Mouse (Mus musculus) embryonic facial prominence, embryonic 14.5 days (tissue): ENCODE results near the gene Sox5. TPM values are rescaled to one million over a fixed set of nuclear protein-coding genes. Genes with fewer than 3 reads are reported as not detected.

Experiments used
- ATAC-seq: fragments of 200-750 bp; cut with Nextera tagmentation; 2 replicates; pipeline ENCODE4 v1.8.0; 2017; ENCODE audit warnings: low read depth, moderate number of reproducible peaks, moderate TSS enrichment
- DNase-seq: peaks from one replicate; pipeline ENCODE4 v3.0.0-alpha.2; 2015; ENCODE audit warnings: low spot score
- H3K27ac ChIP-seq: fragments of 300-500 bp; sonication (generic); replicated peaks from 2 replicates; pipeline ENCODE4 v1.5.1; 2014; ENCODE audit warnings: low read depth, mild to moderate bottlenecking, low read length, moderate library complexity
- H3K27me3 ChIP-seq: fragments of 300-500 bp; sonication (generic); replicated peaks from 2 replicates; pipeline ENCODE4 v1.6.1; 2014; ENCODE audit warnings: low read length; ENCODE audit not compliant: control insufficient read depth, insufficient read depth
- H3K36me3 ChIP-seq: fragments of 300-500 bp; sonication (generic); 2 replicates; pipeline ENCODE4 v1.6.1; 2014; ENCODE audit warnings: low read length, mixed read lengths; ENCODE audit not compliant: control insufficient read depth, insufficient read depth
- H3K4me1 ChIP-seq: fragments of 300-500 bp; sonication (generic); 2 replicates; pipeline ENCODE4 v1.6.1; 2014; ENCODE audit warnings: antibody characterized with exemption, low read length; ENCODE audit not compliant: control insufficient read depth, insufficient read depth
- H3K4me2 ChIP-seq: fragments of 300-500 bp; sonication (generic); 2 replicates; pipeline ENCODE4 v1.6.1; 2014; ENCODE audit warnings: low read depth, mild to moderate bottlenecking, low read length, moderate library complexity, mixed read lengths
- H3K4me3 ChIP-seq: fragments of 300-500 bp; sonication (generic); 2 replicates; pipeline ENCODE4 v1.5.1; 2014; ENCODE audit warnings: low read depth, mild to moderate bottlenecking, low read length
- H3K9ac ChIP-seq: fragments of 300-500 bp; sonication (generic); 2 replicates; pipeline ENCODE4 v1.6.1; 2014; ENCODE audit warnings: low read depth, mild to moderate bottlenecking, low read length, moderate library complexity, mixed read lengths
- H3K9me3 ChIP-seq: fragments of 300-500 bp; sonication (generic); 2 replicates; pipeline ENCODE4 v1.6.1; 2016; ENCODE audit warnings: low read length; ENCODE audit not compliant: control insufficient read depth
- WGBS: fragments of 180-500 bp; shearing (Covaris S2); extraction: QIAGEN DNeasy Blood & Tissue Kit; methylation state at CpG from one replicate; pipeline ENCODE4 v1.1.7; 2014; 5-methylcytosine and 5-hydroxymethylcytosine counted together
- polyA plus RNA-seq: library from polyadenylated mRNA; unstranded; fragments of >200 nt; fragmentation: Nextera tagmentation; extraction: Ambion mirVana; gene quantifications from 2 replicates; pipeline ENCODE4 v1.2.1, GENCODE M21; 2014

Gene Sox5
- polyA plus RNA-seq, 1 experiment from 2014 or later: 10.8 TPM

GRCm38 (mm10) chr6:143860036-143860435, 921.7 kb downstream of the Sox5 start:
- no peaks in the 10 kb centered on the region for H3K9me3 ChIP-seq
- H3K9ac ChIP-seq: no peak overlapping the region
- H3K4me2 ChIP-seq: no peak overlapping the region
- no peak for ATAC-seq
- no peak overlapping the region for H3K4me3 ChIP-seq
- H3K4me1 ChIP-seq: no peaks in the 10 kb centered on the region; the same call in 1 of the 2 replicates
- peak; percentile 52 for DNase-seq
- H3K27me3 ChIP-seq: peaks cover 38% of the 10 kb centered on the region
- no peak overlapping the region for H3K27ac ChIP-seq
- H3K36me3 ChIP-seq: no peaks in the 10 kb centered on the region
- 52% methylated on average over 7 of the region's 7 CpGs for WGBS

- Histone ChIP-seq H3K4me2 (no peak overlapping the region), H3K9me3 (no peaks in the 10 kb centered on the region), H3K9ac (no peak overlapping the region), H3K27ac (no peak overlapping the region), H3K36me3 (no peaks in the 10 kb centered on the region), H3K27me3 (peaks cover 39% of the 10 kb centered on the region), H3K4me1 (no peaks in the 10 kb centered on the region; the same call in 1 of the 2 replicates), H3K4me3 (no peak overlapping the region)
- 44% methylated on average over 15 of the region's 15 CpGs for whole genome bisulfite sequencing
- peak; percentile 86 for DNase-seq
- peak; percentile 80 for ATAC-seq
Measured at GRCm38 (mm10) chr6:143859535-143859934, 922.2 kb downstream of the Sox5 start.

DNA sequence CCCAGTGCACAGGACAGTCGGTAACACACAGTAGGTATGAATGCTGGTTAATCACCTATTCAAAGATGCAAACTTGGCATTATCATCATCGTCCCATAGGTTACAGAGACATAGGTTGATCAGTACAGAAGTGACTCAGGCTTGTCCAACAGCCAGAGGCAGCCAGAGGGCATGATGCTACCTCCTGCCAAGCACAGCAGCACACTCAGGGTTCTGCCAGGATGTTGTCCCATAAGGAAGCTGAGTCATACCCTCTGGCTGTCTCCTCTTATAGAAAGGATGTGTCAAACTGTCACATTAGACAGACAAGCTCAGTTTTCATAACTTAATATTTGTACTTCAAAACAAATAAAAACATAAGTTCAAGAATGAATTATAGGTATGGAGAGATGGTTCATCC, 923.2 kb downstream of the Sox5 start:
- DNase-seq (no peak), ATAC-seq (no peak)
- Histone ChIP-seq H3K9ac (no peak overlapping the region), H3K4me3 (no peak overlapping the region), H3K4me1 (no peaks in the 10 kb centered on the region; the same call in 1 of the 2 replicates), H3K27me3 (peaks cover 46% of the 10 kb centered on the region), H3K4me2 (no peak overlapping the region), H3K36me3 (no peaks in the 10 kb centered on the region), H3K27ac (no peak overlapping the region), H3K9me3 (no peaks in the 10 kb centered on the region)
- WGBS: 93% methylated on average over 2 of the region's 2 CpGs

- no peak for DNase-seq
- H3K9ac ChIP-seq: no peak overlapping the region
- H3K4me2 ChIP-seq: no peak overlapping the region
- H3K9me3 ChIP-seq: no peaks in the 10 kb centered on the region
- ATAC-seq: no peak
- H3K36me3 ChIP-seq: no peaks in the 10 kb centered on the region
- peaks cover 48% of the 10 kb centered on the region for H3K27me3 ChIP-seq
- WGBS: 78% methylated on average over 7 of the region's 7 CpGs
- no peak overlapping the region for H3K4me3 ChIP-seq
- no peak overlapping the region for H3K27ac ChIP-seq
- H3K4me1 ChIP-seq: no peaks in the 10 kb centered on the region; the same call in 1 of the 2 replicates
Measured at GRCm38 (mm10) chr6:143857376-143857775, 924.4 kb downstream of the Sox5 start.

DNA sequence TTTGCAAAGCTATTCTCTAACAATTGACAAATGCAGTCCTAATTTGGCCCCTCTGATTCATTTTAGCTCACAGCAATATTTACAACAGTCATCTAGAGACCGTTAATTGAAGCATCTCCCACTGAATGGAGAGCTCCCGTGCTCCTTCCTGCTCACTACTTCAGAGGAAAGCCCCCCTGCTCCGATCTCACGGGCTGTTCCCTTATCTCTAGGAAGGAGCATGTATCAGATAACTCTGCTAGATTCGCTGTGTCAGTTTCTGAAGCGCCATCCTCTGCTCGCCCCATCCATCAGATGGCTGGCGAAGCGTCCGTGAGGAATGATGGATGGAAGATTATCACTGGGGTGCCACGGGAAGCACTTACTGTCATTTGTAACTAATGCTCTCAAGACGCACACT, 926.4 kb downstream of the Sox5 start:
- H3K36me3 ChIP-seq: no peaks in the 10 kb centered on the region
- no peaks in the 10 kb centered on the region; the same call in 1 of the 2 replicates for H3K4me1 ChIP-seq
- H3K4me2 ChIP-seq: no peak overlapping the region
- no peak overlapping the region for H3K4me3 ChIP-seq
- DNase-seq (no peak), ATAC-seq (no peak)
- no peaks in the 10 kb centered on the region for H3K9me3 ChIP-seq
- WGBS: 61% methylated on average over 12 of the region's 12 CpGs
- H3K27me3 ChIP-seq: peaks cover 41% of the 10 kb centered on the region
- no peak overlapping the region for H3K27ac ChIP-seq
- no peak overlapping the region for H3K9ac ChIP-seq

DNA sequence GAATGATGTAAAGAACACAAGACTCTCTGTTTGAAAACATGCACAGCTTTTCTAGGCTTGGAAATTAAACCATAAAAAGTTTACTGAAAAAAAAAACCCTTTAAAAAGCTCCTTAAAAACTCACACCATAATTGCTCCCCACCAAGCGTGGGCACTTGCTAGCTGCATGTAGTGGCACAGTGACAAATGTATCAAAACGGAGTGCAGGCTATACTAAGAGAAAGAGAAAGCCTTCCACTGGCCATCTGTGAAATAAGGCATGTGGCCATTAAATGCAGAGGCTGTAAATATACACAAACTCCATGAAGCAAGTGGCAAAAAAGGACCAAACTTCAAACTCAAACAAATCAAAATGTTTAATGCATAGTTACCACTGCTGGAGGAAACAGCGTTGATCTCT, 927.7 kb downstream of the Sox5 start:
- H3K36me3 ChIP-seq: no peaks in the 10 kb centered on the region
- H3K4me1 ChIP-seq: no peaks in the 10 kb centered on the region
- H3K27me3 ChIP-seq: peaks cover 42% of the 10 kb centered on the region
- H3K9me3 ChIP-seq: no peaks in the 10 kb centered on the region
- no peak overlapping the region for H3K27ac ChIP-seq
- 86% methylated on average over 3 of the region's 3 CpGs for WGBS
- DNase-seq (no peak), ATAC-seq (no peak)
- no peak overlapping the region for H3K9ac ChIP-seq
- no peak overlapping the region for H3K4me2 ChIP-seq
- H3K4me3 ChIP-seq: no peak overlapping the region

GRCm38 (mm10) chr6:143845761-143846160, 936.0 kb downstream of the Sox5 start:
- H3K36me3 ChIP-seq: no peaks in the 10 kb centered on the region
- H3K27me3 ChIP-seq: peaks cover 45% of the 10 kb centered on the region
- H3K9ac ChIP-seq: no peak overlapping the region
- no peak for ATAC-seq
- DNase-seq: no peak
- no peaks in the 10 kb centered on the region; the same call in 1 of the 2 replicates for H3K4me1 ChIP-seq
- H3K4me2 ChIP-seq: no peak overlapping the region
- H3K27ac ChIP-seq: no peak overlapping the region
- no peaks in the 10 kb centered on the region for H3K9me3 ChIP-seq
- H3K4me3 ChIP-seq: no peak overlapping the region

- Histone ChIP-seq H3K9me3 (no peaks in the 10 kb centered on the region), H3K4me1 (no peaks in the 10 kb centered on the region; the same call in 1 of the 2 replicates), H3K9ac (no peak overlapping the region), H3K4me2 (no peak overlapping the region), H3K4me3 (no peak overlapping the region), H3K27ac (no peak overlapping the region), H3K36me3 (no peaks in the 10 kb centered on the region), H3K27me3 (peaks cover 53% of the 10 kb centered on the region)
- WGBS: 72% methylated on average over 3 of the region's 3 CpGs
- no peak for DNase-seq
- no peak for ATAC-seq
Measured at GRCm38 (mm10) chr6:143844701-143844970, 937.1 kb downstream of the Sox5 start.

- WGBS: 83% methylated on average over 10 of the region's 10 CpGs
- H3K4me2 ChIP-seq: no peak overlapping the region
- peaks cover 57% of the 10 kb centered on the region for H3K27me3 ChIP-seq
Measured at GRCm38 (mm10) chr6:143843933-143844700, 937.7 kb downstream of the Sox5 start.

More at GRCm38 (mm10) chr6:143843933-143844700, 937.7 kb downstream of the Sox5 start:
- Histone ChIP-seq H3K36me3 (no peaks in the 10 kb centered on the region), H3K9ac (no peak overlapping the region), H3K4me1 (no peaks in the 10 kb centered on the region; the same call in 1 of the 2 replicates), H3K4me3 (no peak overlapping the region), H3K9me3 (no peaks in the 10 kb centered on the region), H3K27ac (no peak overlapping the region)
- no peak for DNase-seq
- no peak for ATAC-seq
